Mouse (Mus musculus): ENCODE measurements around the gene Gbf1. TPM values are rescaled to one million over a fixed set of nuclear protein-coding genes. Genes with fewer than 3 reads are reported as not detected.

The Gbf1 gene
- polyA plus RNA-seq, 1 experiment, result 348 TPM

GRCm38 (mm10) chr19:46264762-46265161 lies 112.5 kb downstream of the Gbf1 start:
- TF ChIP-seq POLR2A (IDR thresholded peaks at IDR 0.05; ENCODE audit: insufficient read depth, low read depth, low read length), result no peak
- no peak for TF ChIP-seq CTCF (IDR thresholded peaks at IDR 0.05; ENCODE audit: insufficient read depth, low read depth, low read length)
- Histone ChIP-seq H3K4me3 (ENCODE audit: insufficient read depth, low read depth, low read length) (no peak overlapping the region), H3K4me1 (ENCODE audit: control insufficient read depth, insufficient read depth, low read length) (no peaks in the 10 kb centered on the region), H3K27ac (ENCODE audit: insufficient read depth, low read depth, low read length) (no peak overlapping the region)
- 95% methylated on average over 7 of the region's 7 CpGs for WGBS

- Histone ChIP-seq H3K4me1 (ENCODE audit: control insufficient read depth, insufficient read depth, low read length) (no peaks in the 10 kb centered on the region), H3K27ac (ENCODE audit: insufficient read depth, low read depth, low read length) (no peak overlapping the region), H3K4me3 (ENCODE audit: insufficient read depth, low read depth, low read length) (no peak overlapping the region)
- TF ChIP-seq POLR2A (IDR thresholded peaks at IDR 0.05; ENCODE audit: insufficient read depth, low read depth, low read length), result no peak
- no peak for TF ChIP-seq CTCF (IDR thresholded peaks at IDR 0.05; ENCODE audit: insufficient read depth, low read depth, low read length)
Measured at GRCm38 (mm10) chr19:46275307-46275706, 123.0 kb downstream of the Gbf1 start.

- Histone ChIP-seq H3K4me3 (ENCODE audit: insufficient read depth, low read depth, low read length) (no peak overlapping the region), H3K4me1 (ENCODE audit: control insufficient read depth, insufficient read depth, low read length) (no peaks in the 10 kb centered on the region), H3K27ac (ENCODE audit: insufficient read depth, low read depth, low read length) (no peak overlapping the region)
- TF ChIP-seq CTCF (IDR thresholded peaks at IDR 0.05; ENCODE audit: insufficient read depth, low read depth, low read length) (no peak), POLR2A (IDR thresholded peaks at IDR 0.05; ENCODE audit: insufficient read depth, low read depth, low read length) (no peak)
- 95% methylated on average over 11 of the region's 11 CpGs for WGBS
Measured at GRCm38 (mm10) chr19:46282081-46282849, 130.0 kb downstream of the Gbf1 start.

- 96% methylated on average over 4 of the region's 4 CpGs for WGBS
Measured at GRCm38 (mm10) chr19:46284686-46285085, 132.4 kb downstream of the Gbf1 start.

GRCm38 (mm10) chr19:46285631-46286030 lies 133.3 kb downstream of the Gbf1 start:
- 87% methylated on average over 7 of the region's 7 CpGs for WGBS

More at GRCm38 (mm10) chr19:46284686-46285085, 132.4 kb downstream of the Gbf1 start:
- no peak overlapping the region for H3K4me3 ChIP-seq (ENCODE audit: insufficient read depth, low read depth, low read length)
- H3K4me1 ChIP-seq (ENCODE audit: control insufficient read depth, insufficient read depth, low read length), result no peaks in the 10 kb centered on the region
- H3K27ac ChIP-seq (ENCODE audit: insufficient read depth, low read depth, low read length), result no peak overlapping the region
- TF ChIP-seq CTCF (IDR thresholded peaks at IDR 0.05; ENCODE audit: insufficient read depth, low read depth, low read length), result no peak
- TF ChIP-seq POLR2A (IDR thresholded peaks at IDR 0.05; ENCODE audit: insufficient read depth, low read depth, low read length), result no peak

GRCm38 (mm10) chr19:46286047-46286446 lies 133.7 kb downstream of the Gbf1 start:
- TF ChIP-seq CTCF (IDR thresholded peaks at IDR 0.05; ENCODE audit: insufficient read depth, low read depth, low read length), result no peak
- 49% methylated on average over 6 of the region's 6 CpGs for WGBS
- Histone ChIP-seq H3K4me1 (ENCODE audit: control insufficient read depth, insufficient read depth, low read length) (no peaks in the 10 kb centered on the region), H3K4me3 (ENCODE audit: insufficient read depth, low read depth, low read length) (no peak overlapping the region), H3K27ac (ENCODE audit: insufficient read depth, low read depth, low read length) (no peak overlapping the region)

More at GRCm38 (mm10) chr19:46285631-46286030, 133.3 kb downstream of the Gbf1 start:
- Histone ChIP-seq H3K4me3 (ENCODE audit: insufficient read depth, low read depth, low read length) (no peak overlapping the region), H3K27ac (ENCODE audit: insufficient read depth, low read depth, low read length) (no peak overlapping the region), H3K4me1 (ENCODE audit: control insufficient read depth, insufficient read depth, low read length) (no peaks in the 10 kb centered on the region)
- TF ChIP-seq CTCF (IDR thresholded peaks at IDR 0.05; ENCODE audit: insufficient read depth, low read depth, low read length) (no peak), POLR2A (IDR thresholded peaks at IDR 0.05; ENCODE audit: insufficient read depth, low read depth, low read length) (no peak)

GRCm38 (mm10) chr19:46286926-46287325 lies 134.6 kb downstream of the Gbf1 start:
- WGBS, result 85% methylated on average over 3 of the region's 3 CpGs
- TF ChIP-seq CTCF (IDR thresholded peaks at IDR 0.05; ENCODE audit: insufficient read depth, low read depth, low read length), result no peak
- no peak for TF ChIP-seq POLR2A (IDR thresholded peaks at IDR 0.05; ENCODE audit: insufficient read depth, low read depth, low read length)
- no peak overlapping the region for H3K4me3 ChIP-seq (ENCODE audit: insufficient read depth, low read depth, low read length)
- H3K4me1 ChIP-seq (ENCODE audit: control insufficient read depth, insufficient read depth, low read length), result no peaks in the 10 kb centered on the region
- no peak overlapping the region for H3K27ac ChIP-seq (ENCODE audit: insufficient read depth, low read depth, low read length)

GRCm38 (mm10) chr19:46287566-46287965 lies 135.3 kb downstream of the Gbf1 start:
- Histone ChIP-seq H3K27ac (ENCODE audit: insufficient read depth, low read depth, low read length) (no peak overlapping the region), H3K4me3 (ENCODE audit: insufficient read depth, low read depth, low read length) (no peak overlapping the region), H3K4me1 (ENCODE audit: control insufficient read depth, insufficient read depth, low read length) (no peaks in the 10 kb centered on the region)
- TF ChIP-seq POLR2A (IDR thresholded peaks at IDR 0.05; ENCODE audit: insufficient read depth, low read depth, low read length) (no peak), CTCF (IDR thresholded peaks at IDR 0.05; ENCODE audit: insufficient read depth, low read depth, low read length) (no peak)
- WGBS, result 91% methylated on average over 3 of the region's 3 CpGs

GRCm38 (mm10) chr19:46290535-46291105 lies 138.3 kb downstream of the Gbf1 start:
- Histone ChIP-seq H3K4me3 (ENCODE audit: insufficient read depth, low read depth, low read length) (no peak overlapping the region), H3K4me1 (ENCODE audit: control insufficient read depth, insufficient read depth, low read length) (no peaks in the 10 kb centered on the region), H3K27ac (ENCODE audit: insufficient read depth, low read depth, low read length) (no peak overlapping the region)
- no peak for TF ChIP-seq POLR2A (IDR thresholded peaks at IDR 0.05; ENCODE audit: insufficient read depth, low read depth, low read length)
- TF ChIP-seq CTCF (IDR thresholded peaks at IDR 0.05; ENCODE audit: insufficient read depth, low read depth, low read length), result no peak
- WGBS, result 62% methylated on average over 12 of the region's 12 CpGs
